Mouse (Mus musculus) ES-E14 (cell line): ENCODE data around the gene 2700097O09Rik.
"Not testable (repeated sequence)": the region's sequence is repeated elsewhere in the genome, so short reads cannot be mapped to it uniquely, and the experiment has no call there.

Source experiments
- CHD2 ChIP-seq: IDR thresholded peaks from 2 replicates; pipeline ENCODE4 v1.6.1; 2014; ENCODE audit warnings: mild to moderate bottlenecking, low read depth, low read length, inconsistent platforms
- MAFK ChIP-seq: IDR thresholded peaks from 2 replicates; pipeline ENCODE4 v1.6.1; 2014; ENCODE audit warnings: mild to moderate bottlenecking, low read depth, low read length, inconsistent platforms; ENCODE audit not compliant: insufficient read depth
- ZC3H11A ChIP-seq: IDR thresholded peaks from 2 replicates; pipeline ENCODE4 v1.6.1; 2012; ENCODE audit warnings: low read depth, mild to moderate bottlenecking, inconsistent platforms, low read length, borderline replicate concordance
- ZNF384 ChIP-seq: IDR thresholded peaks from 2 replicates; pipeline ENCODE4 v1.6.1; 2012; ENCODE audit warnings: low read depth, low read length, inconsistent platforms

DNA sequence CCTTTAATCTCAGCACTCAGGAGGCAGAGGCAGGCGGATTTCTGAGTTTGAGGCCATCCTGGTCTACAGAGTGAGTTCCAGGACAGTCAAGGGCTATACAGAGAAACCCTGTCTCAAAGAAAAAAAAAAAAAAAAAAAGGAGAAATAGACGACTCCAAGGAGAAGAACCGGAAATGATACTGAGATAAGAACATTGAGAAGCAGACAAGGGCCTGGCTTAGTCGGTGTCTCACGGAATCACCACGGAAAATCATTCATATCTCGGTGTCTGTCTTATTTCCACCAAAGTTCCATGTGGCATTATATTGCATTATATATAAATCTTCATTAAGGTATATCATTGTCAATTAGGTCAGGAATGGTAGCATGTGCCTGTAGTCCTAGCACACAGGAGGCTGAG is 77.4 kb downstream of the 2700097O09Rik start:
- TF ChIP-seq ZC3H11A, MAFK, ZNF384, CHD2: not testable (repeated sequence)
